Mouse (Mus musculus): ENCODE data around the gene Gucy1b2. TPM values are rescaled to one million over a fixed set of nuclear protein-coding genes. Genes with fewer than 3 reads are reported as not detected.

Gene Gucy1b2
- total and polyA plus RNA-seq, 3 experiments = not detected

GRCm38 (mm10) chr14:62353372-62353771 lies 102.7 kb downstream of the Gucy1b2 start:
- TF ChIP-seq POLR2AphosphoS5 (IDR thresholded peaks at IDR 0.05; ENCODE audit: insufficient replicate concordance, low read depth, low read length) (no peak), GATA2 (IDR thresholded peaks at IDR 0.05; ENCODE audit: borderline replicate concordance, low read depth, low read length) (no peak), GATA1 (IDR thresholded peaks at IDR 0.05; ENCODE audit: borderline replicate concordance, low read length) (no peak), CTCF (IDR thresholded peaks at IDR 0.05; ENCODE audit: low read depth, low read length) (no peak), TAL1 (conservative IDR thresholded peaks at IDR 0.05; ENCODE audit: low read depth, low read length) (no peak)
- Histone ChIP-seq H3K36me3 (replicated peaks) (peaks cover 70% of the 10 kb centered on the region), H3K4me3 (ENCODE audit: low read depth, low read length) (no peak overlapping the region), H3K9me3 (replicated peaks) (no peaks in the 10 kb centered on the region), H3K27me3 (ENCODE audit: insufficient read depth, low read length) (no peaks in the 10 kb centered on the region), H3K4me1 (ENCODE audit: insufficient read depth, low read depth, low read length) (peaks cover 5% of the 10 kb centered on the region; the same call in 1 of the 2 replicates)
- DNase-seq (ENCODE audit: low spot score) (no peak), ATAC-seq (ENCODE audit: extremely low read depth, insufficient number of reproducible peaks, low FRiP score, poor library complexity, severe bottlenecking) (no peak)

DNA sequence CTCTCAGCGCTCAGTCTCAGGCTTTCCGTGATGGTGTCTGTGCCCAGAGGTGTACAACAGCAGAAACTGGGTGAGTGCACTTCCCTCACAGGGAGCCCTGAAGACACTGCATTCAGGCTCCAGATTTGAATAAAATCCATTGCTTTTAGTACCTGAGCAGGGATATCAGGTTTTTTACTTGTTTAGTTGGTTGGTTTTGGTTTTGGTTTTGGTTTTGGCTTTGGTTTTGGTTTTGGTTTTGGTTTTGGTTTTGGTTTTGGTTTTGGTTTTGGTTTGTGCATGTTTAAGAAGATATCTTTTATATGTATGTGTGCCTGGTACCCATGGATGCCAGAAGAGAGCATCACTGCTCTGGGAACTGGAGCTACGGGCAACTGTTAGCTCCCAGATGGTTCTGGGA lies 105.2 kb downstream of the Gucy1b2 start:
- H3K4me1 ChIP-seq (ENCODE audit: insufficient read depth, low read depth, low read length) = peaks cover 5% of the 10 kb centered on the region; the same call in 1 of the 2 replicates
- TF ChIP-seq POLR2AphosphoS5 (IDR thresholded peaks at IDR 0.05; ENCODE audit: insufficient replicate concordance, low read depth, low read length) = no peak
- no peak for TF ChIP-seq CTCF (IDR thresholded peaks at IDR 0.05; ENCODE audit: low read depth, low read length)
- TF ChIP-seq TAL1 (conservative IDR thresholded peaks at IDR 0.05; ENCODE audit: low read depth, low read length) = no peak
- TF ChIP-seq GATA1 (IDR thresholded peaks at IDR 0.05; ENCODE audit: borderline replicate concordance, low read length) = no peak
- H3K9me3 ChIP-seq (replicated peaks) = no peaks in the 10 kb centered on the region
- DNase-seq (ENCODE audit: low spot score) (no peak), ATAC-seq (ENCODE audit: extremely low read depth, insufficient number of reproducible peaks, low FRiP score, poor library complexity, severe bottlenecking) (no peak)
- no peaks in the 10 kb centered on the region for H3K27me3 ChIP-seq (ENCODE audit: insufficient read depth, low read length)
- no peak overlapping the region for H3K4me3 ChIP-seq (ENCODE audit: low read depth, low read length)
- H3K36me3 ChIP-seq (replicated peaks) = peaks cover 84% of the 10 kb centered on the region

DNA sequence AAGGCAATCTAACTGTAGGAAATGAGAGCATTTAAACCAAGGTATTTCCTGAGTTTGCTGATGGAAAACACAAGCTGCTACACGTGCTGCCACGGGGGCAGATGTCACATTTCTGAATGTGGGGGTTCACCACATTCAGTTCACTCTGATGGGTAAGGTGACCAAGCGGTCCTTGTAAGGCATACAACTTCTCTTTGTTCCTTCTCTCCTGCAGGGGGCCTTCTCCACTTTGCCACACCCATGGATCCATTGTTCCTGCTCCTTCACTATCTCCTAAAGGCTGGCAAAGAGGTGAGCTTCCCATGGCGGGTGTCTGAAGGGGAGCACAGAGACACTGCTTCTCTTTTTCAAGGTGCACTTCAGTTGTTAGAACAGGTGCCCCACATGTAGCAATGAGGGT lies 105.9 kb downstream of the Gucy1b2 start:
- H3K36me3 ChIP-seq (replicated peaks) = peaks cover 81% of the 10 kb centered on the region
- ATAC-seq (ENCODE audit: extremely low read depth, insufficient number of reproducible peaks, low FRiP score, poor library complexity, severe bottlenecking) = no peak
- H3K4me1 ChIP-seq (ENCODE audit: insufficient read depth, low read depth, low read length) = peaks cover 5% of the 10 kb centered on the region
- no peaks in the 10 kb centered on the region for H3K9me3 ChIP-seq (replicated peaks)
- H3K27me3 ChIP-seq (ENCODE audit: insufficient read depth, low read length) = no peaks in the 10 kb centered on the region
- H3K4me3 ChIP-seq (ENCODE audit: low read depth, low read length) = no peak overlapping the region
- TF ChIP-seq TAL1 (conservative IDR thresholded peaks at IDR 0.05; ENCODE audit: low read depth, low read length) (no peak), CTCF (IDR thresholded peaks at IDR 0.05; ENCODE audit: low read depth, low read length) (no peak)
- DNase-seq (ENCODE audit: low spot score) = no peak

DNA sequence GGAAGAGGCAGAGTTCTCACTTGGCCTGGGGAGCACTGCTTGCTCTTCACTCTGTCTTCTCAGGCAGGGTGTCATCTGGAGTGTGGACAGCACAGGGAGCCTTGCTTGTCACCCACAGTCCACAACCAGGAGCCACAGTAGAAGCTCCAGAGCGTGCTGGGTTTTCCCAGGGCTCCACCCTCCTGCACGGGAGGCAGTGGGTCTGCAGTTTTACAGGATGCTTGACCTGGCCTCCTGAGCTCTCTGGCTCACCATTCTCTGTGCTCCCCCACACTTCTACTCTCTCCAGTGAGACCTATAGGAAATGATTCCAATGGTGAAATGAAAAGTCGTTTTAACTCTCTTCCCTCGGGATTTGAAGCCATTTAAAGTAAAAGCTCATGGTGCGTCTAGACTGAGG lies 106.3 kb downstream of the Gucy1b2 start:
- Histone ChIP-seq H3K36me3 (replicated peaks) (peaks cover 83% of the 10 kb centered on the region), H3K4me3 (ENCODE audit: low read depth, low read length) (no peak overlapping the region), H3K9me3 (replicated peaks) (no peaks in the 10 kb centered on the region), H3K27me3 (ENCODE audit: insufficient read depth, low read length) (no peaks in the 10 kb centered on the region), H3K4me1 (ENCODE audit: insufficient read depth, low read depth, low read length) (peaks cover 9% of the 10 kb centered on the region)
- DNase-seq (ENCODE audit: low spot score) (no peak), ATAC-seq (ENCODE audit: extremely low read depth, insufficient number of reproducible peaks, low FRiP score, poor library complexity, severe bottlenecking) (no peak)
- TF ChIP-seq CTCF (IDR thresholded peaks at IDR 0.05; ENCODE audit: low read depth, low read length) = no peak
- TF ChIP-seq GATA1 (IDR thresholded peaks at IDR 0.05; ENCODE audit: borderline replicate concordance, low read length) = no peak
- no peak for TF ChIP-seq POLR2AphosphoS5 (IDR thresholded peaks at IDR 0.05; ENCODE audit: insufficient replicate concordance, low read depth, low read length)
- TF ChIP-seq GATA2 (IDR thresholded peaks at IDR 0.05; ENCODE audit: borderline replicate concordance, low read depth, low read length) = no peak
- no peak for TF ChIP-seq TAL1 (conservative IDR thresholded peaks at IDR 0.05; ENCODE audit: low read depth, low read length)

DNA sequence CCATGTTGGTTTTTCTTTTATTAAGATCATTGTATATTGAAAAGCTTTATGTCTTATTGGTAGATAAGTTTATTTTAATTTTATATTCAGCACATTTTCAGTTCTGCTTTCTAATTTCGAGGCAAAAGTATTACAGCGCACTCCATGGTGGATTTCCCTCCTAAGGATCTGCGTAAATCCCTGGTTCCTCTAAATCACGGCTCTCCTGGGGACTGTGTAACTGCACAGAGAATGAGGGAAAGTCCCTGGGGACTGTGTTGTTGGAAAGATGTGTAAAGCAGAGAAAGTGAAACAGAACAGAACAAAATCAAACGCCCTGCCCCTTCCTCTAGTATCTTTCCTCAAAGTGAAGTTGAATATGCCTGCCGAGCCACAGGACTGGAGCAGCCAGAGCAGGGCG lies 109.0 kb downstream of the Gucy1b2 start:
- Histone ChIP-seq H3K9me3 (replicated peaks) (no peaks in the 10 kb centered on the region), H3K27me3 (ENCODE audit: insufficient read depth, low read length) (no peaks in the 10 kb centered on the region), H3K4me1 (ENCODE audit: insufficient read depth, low read depth, low read length) (peaks cover 28% of the 10 kb centered on the region), H3K4me3 (ENCODE audit: low read depth, low read length) (no peak overlapping the region), H3K36me3 (replicated peaks) (peaks cover 71% of the 10 kb centered on the region)
- no peak for TF ChIP-seq GATA1 (IDR thresholded peaks at IDR 0.05; ENCODE audit: borderline replicate concordance, low read length)
- no peak for TF ChIP-seq GATA2 (IDR thresholded peaks at IDR 0.05; ENCODE audit: borderline replicate concordance, low read depth, low read length)
- TF ChIP-seq POLR2AphosphoS5 (IDR thresholded peaks at IDR 0.05; ENCODE audit: insufficient replicate concordance, low read depth, low read length) = no peak
- no peak for TF ChIP-seq TAL1 (conservative IDR thresholded peaks at IDR 0.05; ENCODE audit: low read depth, low read length)
- TF ChIP-seq CTCF (IDR thresholded peaks at IDR 0.05; ENCODE audit: low read depth, low read length) = no peak
- ATAC-seq (ENCODE audit: extremely low read depth, insufficient number of reproducible peaks, low FRiP score, poor library complexity, severe bottlenecking) (no peak), DNase-seq (ENCODE audit: low spot score) (no peak)

DNA sequence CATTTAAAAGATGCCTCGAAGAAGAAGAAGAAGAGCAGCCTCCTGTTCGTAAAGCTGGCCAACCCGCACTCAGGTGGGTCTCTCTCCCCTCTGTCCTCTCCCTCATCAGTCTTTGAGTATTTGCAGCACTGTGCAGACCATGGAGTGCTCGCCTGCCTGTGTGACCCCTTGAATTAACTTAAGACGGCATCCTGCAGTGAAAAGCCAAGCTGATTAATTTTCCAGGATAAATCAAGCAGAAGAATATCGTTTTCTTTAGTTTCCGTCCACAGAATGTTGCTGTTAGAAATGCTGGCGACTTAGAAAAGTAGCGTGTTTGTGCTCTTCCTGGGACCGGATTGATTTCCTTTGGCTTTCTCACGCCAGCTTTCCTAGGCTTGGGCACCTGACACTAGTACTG lies 109.5 kb downstream of the Gucy1b2 start:
- TF ChIP-seq CTCF (IDR thresholded peaks at IDR 0.05; ENCODE audit: low read depth, low read length) = no peak
- no peak for TF ChIP-seq GATA1 (IDR thresholded peaks at IDR 0.05; ENCODE audit: borderline replicate concordance, low read length)
- no peak for TF ChIP-seq TAL1 (conservative IDR thresholded peaks at IDR 0.05; ENCODE audit: low read depth, low read length)
- Histone ChIP-seq H3K9me3 (replicated peaks) (no peaks in the 10 kb centered on the region), H3K4me1 (ENCODE audit: insufficient read depth, low read depth, low read length) (peaks cover 30% of the 10 kb centered on the region), H3K4me3 (ENCODE audit: low read depth, low read length) (no peak overlapping the region), H3K36me3 (replicated peaks) (peaks cover 70% of the 10 kb centered on the region), H3K27me3 (ENCODE audit: insufficient read depth, low read length) (no peaks in the 10 kb centered on the region)
- DNase-seq (ENCODE audit: low spot score) = no peak
- ATAC-seq (ENCODE audit: extremely low read depth, insufficient number of reproducible peaks, low FRiP score, poor library complexity, severe bottlenecking) = no peak

Other genes with a start within 250 kb of the Gucy1b2 start
- 40.0 and 48.9 TPM in 2 replicates for gene Rnaseh2b, start 163.7 kb downstream of the Gucy1b2 start, total RNA-seq (2014; fragmentation: Nextera tagmentation)
- 77.8 and 88.9 TPM in 2 replicates for gene Rnaseh2b, start 163.7 kb downstream of the Gucy1b2 start, total RNA-seq (2017)
- gene Rnaseh2b, start 163.7 kb downstream of the Gucy1b2 start, polyA plus RNA-seq (2012) = 16.5 and 16.8 TPM in 2 replicates
- not detected in 2 replicates for gene Dleu7, start 163.2 kb downstream of the Gucy1b2 start, total RNA-seq (2014; fragmentation: Nextera tagmentation)
- gene Dleu7, start 163.2 kb downstream of the Gucy1b2 start, total RNA-seq (2017) = not detected in 2 replicates
- gene Dleu7, start 163.2 kb downstream of the Gucy1b2 start, polyA plus RNA-seq (2012) = not detected in 2 replicates
- 2.0 TPM in 1 of 2 replicates, not detected in the other for gene Fam124a, start 99.4 kb upstream of the Gucy1b2 start, total RNA-seq (2014; fragmentation: Nextera tagmentation)
- 0.05 and 0.23 TPM in 2 replicates for gene Fam124a, start 99.4 kb upstream of the Gucy1b2 start, total RNA-seq (2017)
- not detected in 2 replicates for gene Fam124a, start 99.4 kb upstream of the Gucy1b2 start, polyA plus RNA-seq (2012)
- not detected in 2 replicates for gene Gm4131, start 110.6 kb upstream of the Gucy1b2 start, total RNA-seq (2014; fragmentation: Nextera tagmentation)
- gene Gm4131, start 110.6 kb upstream of the Gucy1b2 start, total RNA-seq (2017) = not detected in 2 replicates
- gene Gm4131, start 110.6 kb upstream of the Gucy1b2 start, polyA plus RNA-seq (2012) = not detected in 2 replicates
- not detected in 2 replicates for gene Serpine3, start 207.4 kb upstream of the Gucy1b2 start, total RNA-seq (2014; fragmentation: Nextera tagmentation)
- gene Serpine3, start 207.4 kb upstream of the Gucy1b2 start, total RNA-seq (2017) = not detected in 2 replicates
- not detected in 2 replicates for gene Serpine3, start 207.4 kb upstream of the Gucy1b2 start, polyA plus RNA-seq (2012)